Mouse (Mus musculus) right cerebral cortex, postnatal 10 days (tissue): ENCODE data around the gene Etl4.
A peak's percentile ranks its signal among the peaks of the same experiment; 100 is the strongest.

Experiments used
- DNase-seq, 2 experiments: peaks; one replicate each; pipeline ENCODE4 v3.0.0; 2021; ENCODE audit warnings: low spot score in 2 of 2

Gene Etl4

GRCm38 (mm10) chr2:19909171-19909899 is at the start of gene Etl4:
TSS of gene Etl4 (plus strand) at chr2:19909780.
- DNase-seq = peak; percentile 77 to 86

GRCm38 (mm10) chr2:19869167-19869566 is 40.4 kb upstream of the Etl4 start:
- no peak for DNase-seq

- no peak for DNase-seq
Measured at GRCm38 (mm10) chr2:19871881-19872280, 37.7 kb upstream of the Etl4 start.

- DNase-seq = no peak
Measured at GRCm38 (mm10) chr2:19890875-19891274, 18.7 kb upstream of the Etl4 start.

GRCm38 (mm10) chr2:19909900-19910780 is 560 bp downstream of the Etl4 start:
- DNase-seq = peak; percentile 50 to 54

- no peak for DNase-seq
Measured at GRCm38 (mm10) chr2:19910781-19911175, 1.2 kb downstream of the Etl4 start.

- peak in 1 of 2 experiments; percentile 41 for DNase-seq
Measured at GRCm38 (mm10) chr2:19919190-19919589, 9.6 kb downstream of the Etl4 start.

- DNase-seq = no peak
Measured at GRCm38 (mm10) chr2:19930009-19930408, 20.4 kb downstream of the Etl4 start.

- DNase-seq = no peak
Measured at GRCm38 (mm10) chr2:19933836-19934235, 24.3 kb downstream of the Etl4 start.

- peak; percentile 24 to 28 for DNase-seq
Measured at GRCm38 (mm10) chr2:19945205-19945604, 35.6 kb downstream of the Etl4 start.

- DNase-seq = no peak
Measured at GRCm38 (mm10) chr2:19953028-19953427, 43.4 kb downstream of the Etl4 start.

GRCm38 (mm10) chr2:19966445-19966844 is 56.9 kb downstream of the Etl4 start:
- no peak for DNase-seq

- DNase-seq = no peak
Measured at GRCm38 (mm10) chr2:20037671-20038070, 128.1 kb downstream of the Etl4 start.

GRCm38 (mm10) chr2:20072377-20072776 is 162.8 kb downstream of the Etl4 start:
- DNase-seq = no peak

GRCm38 (mm10) chr2:20076118-20076796 is 166.7 kb downstream of the Etl4 start:
- DNase-seq = no peak

- no peak for DNase-seq
Measured at GRCm38 (mm10) chr2:20084781-20085180, 175.2 kb downstream of the Etl4 start.

GRCm38 (mm10) chr2:20105456-20105855 is 195.9 kb downstream of the Etl4 start:
- DNase-seq = no peak

- peak in 1 of 2 experiments; percentile 21 for DNase-seq
Measured at GRCm38 (mm10) chr2:20111703-20112102, 202.1 kb downstream of the Etl4 start.

- no peak for DNase-seq
Measured at GRCm38 (mm10) chr2:20125914-20126313, 216.3 kb downstream of the Etl4 start.

- DNase-seq = no peak
Measured at GRCm38 (mm10) chr2:20131792-20132191, 222.2 kb downstream of the Etl4 start.

- DNase-seq = no peak
Measured at GRCm38 (mm10) chr2:20138426-20138825, 228.8 kb downstream of the Etl4 start.

- peak; percentile 18 to 29 for DNase-seq
Measured at GRCm38 (mm10) chr2:20145368-20145767, 235.8 kb downstream of the Etl4 start.
